Mouse (Mus musculus) neural tube, embryonic 13.5 days (tissue): ENCODE data around the gene Tnpo3. TPM values are rescaled to one million over a fixed set of nuclear protein-coding genes. Genes with fewer than 3 reads are reported as not detected.
A peak's percentile ranks its signal among the peaks of the same experiment; 100 is the strongest.

ENCODE experiments used
- ATAC-seq: fragments of 200-750 bp; cut with Nextera tagmentation; 2 replicates; pipeline ENCODE4 v1.8.0; 2017; ENCODE audit warnings: low read depth, mild to moderate bottlenecking, moderate TSS enrichment, moderate library complexity
- H3K27ac ChIP-seq: fragments of 300-500 bp; sonication (generic); replicated peaks from 2 replicates; pipeline ENCODE4 v1.5.1; 2015; ENCODE audit warnings: moderate library complexity, mild to moderate bottlenecking, inconsistent platforms
- H3K27me3 ChIP-seq: fragments of 300-500 bp; sonication (generic); 2 replicates; pipeline ENCODE4 v1.6.1; 2015; ENCODE audit warnings: mild to moderate bottlenecking, inconsistent platforms
- H3K36me3 ChIP-seq: fragments of 300-500 bp; sonication (generic); 2 replicates; pipeline ENCODE4 v1.6.1; 2015; ENCODE audit warnings: mild to moderate bottlenecking, inconsistent platforms
- H3K4me1 ChIP-seq: fragments of 300-500 bp; sonication (generic); replicated peaks from 2 replicates; pipeline ENCODE4 v1.6.1; 2015; ENCODE audit warnings: inconsistent platforms
- H3K4me2 ChIP-seq: fragments of 300-500 bp; sonication (generic); 2 replicates; pipeline ENCODE4 v1.6.1; 2015; ENCODE audit warnings: inconsistent platforms, mild to moderate bottlenecking, moderate library complexity
- H3K4me3 ChIP-seq: fragments of 300-500 bp; sonication (generic); 2 replicates; pipeline ENCODE4 v1.5.1; 2015; ENCODE audit warnings: mild to moderate bottlenecking, inconsistent platforms
- H3K9ac ChIP-seq: fragments of 300-500 bp; sonication (generic); 2 replicates; pipeline ENCODE4 v1.6.1; 2015; ENCODE audit warnings: moderate library complexity, mild to moderate bottlenecking, inconsistent platforms
- H3K9me3 ChIP-seq: fragments of 300-500 bp; sonication (generic); 2 replicates; pipeline ENCODE4 v1.6.1; 2016; ENCODE audit warnings: inconsistent platforms
- WGBS: fragments of 180-500 bp; shearing (Covaris S2); methylation state at CpG from one replicate; pipeline ENCODE4 v1.1.7; 2015; 5-methylcytosine and 5-hydroxymethylcytosine counted together
- polyA plus RNA-seq: library from polyadenylated mRNA; unstranded; fragments of >200 nt; fragmentation: Nextera tagmentation; extraction: Ambion mirVana; gene quantifications from 2 replicates; pipeline ENCODE4 v1.2.1, GENCODE M21; 2015

Gene Tnpo3
- polyA plus RNA-seq, 1 experiment from 2014 or later, result 82.2 TPM

GRCm38 (mm10) chr6:29522626-29523300, 86.9 kb downstream of the Tnpo3 start:
- Histone ChIP-seq H3K36me3 (no peaks in the 10 kb centered on the region), H3K9me3 (no peaks in the 10 kb centered on the region), H3K9ac (no peak overlapping the region), H3K27me3 (peaks cover 32% of the 10 kb centered on the region), H3K4me3 (no peak overlapping the region), H3K4me1 (peaks cover 19% of the 10 kb centered on the region), H3K4me2 (no peak overlapping the region), H3K27ac (no peak overlapping the region)
- 83% methylated on average over 6 of the region's 6 CpGs for WGBS
- no peak for ATAC-seq

GRCm38 (mm10) chr6:29517139-29517538, 92.5 kb downstream of the Tnpo3 start:
- Histone ChIP-seq H3K4me3 (no peak overlapping the region), H3K27me3 (peaks cover 7% of the 10 kb centered on the region; the same call in 1 of the 2 replicates), H3K9me3 (no peaks in the 10 kb centered on the region), H3K36me3 (no peaks in the 10 kb centered on the region), H3K27ac (no peak overlapping the region), H3K4me2 (no peak overlapping the region), H3K9ac (no peak overlapping the region), H3K4me1 (peaks cover 9% of the 10 kb centered on the region)
- 12% methylated on average over 5 of the region's 5 CpGs for WGBS
- no peak for ATAC-seq

GRCm38 (mm10) chr6:29513284-29513683, 96.4 kb downstream of the Tnpo3 start:
- Histone ChIP-seq H3K9me3 (no peaks in the 10 kb centered on the region), H3K4me2 (peak overlapping the region; percentile 53), H3K9ac (peak overlapping the region; percentile 41), H3K4me3 (peak overlapping the region; percentile 20), H3K36me3 (no peaks in the 10 kb centered on the region), H3K4me1 (peaks cover 9% of the 10 kb centered on the region), H3K27ac (0 out of 2 replicates have a peak overlapping the region, but pooled peaks have one; percentile 5), H3K27me3 (peaks cover 26% of the 10 kb centered on the region)
- ATAC-seq, result peak; percentile 70
- 0% methylated on average over 11 of the region's 11 CpGs for WGBS

GRCm38 (mm10) chr6:29509086-29509485, 100.6 kb downstream of the Tnpo3 start:
- Histone ChIP-seq H3K36me3 (no peaks in the 10 kb centered on the region), H3K9ac (no peak overlapping the region), H3K4me2 (no peak overlapping the region), H3K9me3 (no peaks in the 10 kb centered on the region), H3K4me3 (no peak overlapping the region), H3K27ac (no peak overlapping the region), H3K27me3 (peaks cover 56% of the 10 kb centered on the region), H3K4me1 (peaks cover 31% of the 10 kb centered on the region)
- no peak for ATAC-seq
- WGBS, result 26% methylated on average over 2 of the region's 2 CpGs

- Histone ChIP-seq H3K4me1 (peaks cover 22% of the 10 kb centered on the region), H3K9ac (peak within 1 kb of the TSS; percentile 67), H3K9me3 (no peaks in the 10 kb centered on the region), H3K36me3 (no peaks in the 10 kb centered on the region), H3K27me3 (peaks cover 57% of the 10 kb centered on the region), H3K27ac (no peak within 1 kb of the TSS), H3K4me3 (peak within 1 kb of the TSS; percentile 52), H3K4me2 (peak within 1 kb of the TSS; percentile 64)
- 2% methylated on average over 36 of the region's 47 CpGs for WGBS
- ATAC-seq, result peak; percentile 68
Observed at GRCm38 (mm10) chr6:29507447-29508309, 102.0 kb downstream of the Tnpo3 start, which contains the start of gene Kcp. TSS of gene Kcp (minus strand) at chr6:29507952.

- H3K4me3 ChIP-seq, result peak overlapping the region; percentile 52
- H3K27me3 ChIP-seq, result peaks cover 53% of the 10 kb centered on the region
- H3K4me2 ChIP-seq, result peak overlapping the region; percentile 64
- peak overlapping the region; percentile 67 for H3K9ac ChIP-seq
- H3K9me3 ChIP-seq, result no peaks in the 10 kb centered on the region
- H3K27ac ChIP-seq, result no peak overlapping the region
- no peaks in the 10 kb centered on the region for H3K36me3 ChIP-seq
- ATAC-seq, result peak; percentile 8; the same call in 1 of the 2 replicates
- peaks cover 22% of the 10 kb centered on the region for H3K4me1 ChIP-seq
- 24% methylated on average over 8 of the region's 8 CpGs for WGBS
Observed at GRCm38 (mm10) chr6:29506834-29507233, 102.9 kb downstream of the Tnpo3 start.

- Histone ChIP-seq H3K4me1 (peaks cover 22% of the 10 kb centered on the region), H3K27ac (no peak overlapping the region), H3K36me3 (no peaks in the 10 kb centered on the region), H3K4me2 (no peak overlapping the region), H3K9ac (no peak overlapping the region), H3K27me3 (peaks cover 53% of the 10 kb centered on the region), H3K4me3 (no peak overlapping the region), H3K9me3 (no peaks in the 10 kb centered on the region)
- 89% methylated on average over 5 of the region's 5 CpGs for WGBS
- ATAC-seq, result no peak
Observed at GRCm38 (mm10) chr6:29505493-29505892, 104.2 kb downstream of the Tnpo3 start.

GRCm38 (mm10) chr6:29501599-29501998, 108.1 kb downstream of the Tnpo3 start:
- H3K27me3 ChIP-seq, result peaks cover 39% of the 10 kb centered on the region
- H3K9me3 ChIP-seq, result no peaks in the 10 kb centered on the region
- H3K4me3 ChIP-seq, result no peak overlapping the region
- H3K4me2 ChIP-seq, result no peak overlapping the region
- peaks cover 7% of the 10 kb centered on the region; the same call in 1 of the 2 replicates for H3K4me1 ChIP-seq
- ATAC-seq, result no peak
- no peak overlapping the region for H3K27ac ChIP-seq
- H3K36me3 ChIP-seq, result no peaks in the 10 kb centered on the region
- no peak overlapping the region for H3K9ac ChIP-seq
- 90% methylated on average over 1 of the region's 1 CpGs for WGBS

- H3K4me1 ChIP-seq, result 0 out of 2 replicates have a peak, but pooled peaks cover 3% of the 10 kb centered on the region
- H3K4me3 ChIP-seq, result no peak overlapping the region
- H3K9me3 ChIP-seq, result no peaks in the 10 kb centered on the region
- peaks cover 39% of the 10 kb centered on the region for H3K27me3 ChIP-seq
- H3K4me2 ChIP-seq, result no peak overlapping the region
- WGBS, result 90% methylated on average over 6 of the region's 6 CpGs
- no peaks in the 10 kb centered on the region for H3K36me3 ChIP-seq
- no peak overlapping the region for H3K27ac ChIP-seq
- H3K9ac ChIP-seq, result no peak overlapping the region
- no peak for ATAC-seq
Observed at GRCm38 (mm10) chr6:29500810-29501209, 108.9 kb downstream of the Tnpo3 start.

GRCm38 (mm10) chr6:29500177-29500576, 109.5 kb downstream of the Tnpo3 start:
- H3K9ac ChIP-seq, result no peak overlapping the region
- peaks cover 40% of the 10 kb centered on the region for H3K27me3 ChIP-seq
- H3K36me3 ChIP-seq, result no peaks in the 10 kb centered on the region
- H3K4me3 ChIP-seq, result no peak overlapping the region
- H3K4me1 ChIP-seq, result 0 out of 2 replicates have a peak, but pooled peaks cover 3% of the 10 kb centered on the region
- no peak for ATAC-seq
- no peak overlapping the region for H3K4me2 ChIP-seq
- H3K27ac ChIP-seq, result no peak overlapping the region
- WGBS, result 90% methylated on average over 7 of the region's 7 CpGs
- no peaks in the 10 kb centered on the region for H3K9me3 ChIP-seq

- Histone ChIP-seq H3K4me3 (no peak overlapping the region), H3K27ac (no peak overlapping the region), H3K27me3 (peaks cover 38% of the 10 kb centered on the region), H3K36me3 (no peaks in the 10 kb centered on the region), H3K9ac (no peak overlapping the region), H3K4me2 (no peak overlapping the region), H3K9me3 (no peaks in the 10 kb centered on the region), H3K4me1 (0 out of 2 replicates have a peak, but pooled peaks cover 3% of the 10 kb centered on the region)
- ATAC-seq, result no peak
- WGBS, result 39% methylated on average over 2 of the region's 2 CpGs
Observed at GRCm38 (mm10) chr6:29497791-29498190, 111.9 kb downstream of the Tnpo3 start.

GRCm38 (mm10) chr6:29496270-29496669, 113.4 kb downstream of the Tnpo3 start:
- Histone ChIP-seq H3K4me2 (no peak overlapping the region), H3K9me3 (no peaks in the 10 kb centered on the region), H3K27me3 (peaks cover 38% of the 10 kb centered on the region), H3K4me1 (0 out of 2 replicates have a peak, but pooled peaks cover 3% of the 10 kb centered on the region), H3K36me3 (no peaks in the 10 kb centered on the region), H3K9ac (no peak overlapping the region), H3K27ac (no peak overlapping the region), H3K4me3 (no peak overlapping the region)
- 18% methylated on average over 25 of the region's 25 CpGs for WGBS
- no peak for ATAC-seq
